Mouse (Mus musculus): ENCODE measurements at regions not wholly inside any gene's neighbourhood (a gene's known extent, or its start where the extent isn't known, plus 50 kb on each side); places are given as distances from the start of the nearest gene placed in this dataset.

- TF ChIP-seq POLR2A (IDR thresholded peaks at IDR 0.05; ENCODE audit: control insufficient read depth, extremely low read depth, insufficient read depth, low read length, poor library complexity) (no peak), CTCF (IDR thresholded peaks at IDR 0.05; ENCODE audit: borderline replicate concordance, control insufficient read depth, extremely low read depth, insufficient read depth, low read length, poor library complexity) (no peak)
These were observed 1724.3 kb upstream of the Gm7489 start for GRCm38 (mm10) chr15:52160181-52161088.

Measured in thymus, adult 2 months (tissue).